Mouse (Mus musculus) MEL (cell line): ENCODE measurements around the gene D5Ertd579e. TPM values are rescaled to one million over a fixed set of nuclear protein-coding genes. Genes with fewer than 3 reads are reported as not detected.
A peak's percentile ranks its signal among the peaks of the same experiment; 100 is the strongest.

ENCODE experiments used
- DNase-seq: peaks from one replicate; pipeline ENCODE4 v3.0.0; 2011; ENCODE audit warnings: low read depth, low spot score
- H3K27ac ChIP-seq: 2 replicates; pipeline ENCODE4 v1.5.1; 2012; ENCODE audit warnings: low read depth, mild to moderate bottlenecking, control low read depth, low read length, moderate library complexity; ENCODE audit not compliant: control insufficient read depth
- H3K27me3 ChIP-seq, 2 experiments: fragments of 150-350 bp in 1 of 2; sonication (generic) in 1 of 2; 2 replicates each; pipeline ENCODE4 v1.6.1; 2012; ENCODE audit warnings: low read length in 2 of 2, mild to moderate bottlenecking in 2 of 2, improper control_type of control experiment in 1 of 2, moderate library complexity in 1 of 2; ENCODE audit not compliant: insufficient read depth in 2 of 2, control insufficient read depth in 1 of 2
- H3K36me3 ChIP-seq, 2 experiments: 2 replicates each; pipeline ENCODE4 v1.6.1; 2012 to 2014; ENCODE audit warnings: low read length in 2 of 2, improper control_type of control experiment in 1 of 2, inconsistent platforms in 1 of 2, mild to moderate bottlenecking in 1 of 2; ENCODE audit not compliant: insufficient read depth in 2 of 2, control insufficient read depth in 1 of 2
- H3K4me1 ChIP-seq, 2 experiments: fragments of 150-350 bp in 1 of 2; sonication (generic) in 1 of 2; 2 replicates each; pipeline ENCODE4 v1.6.1; 2012; ENCODE audit warnings: low read length in 2 of 2, improper control_type of control experiment in 1 of 2, mild to moderate bottlenecking in 1 of 2; ENCODE audit not compliant: insufficient read depth in 2 of 2, control insufficient read depth in 1 of 2
- H3K4me3 ChIP-seq, 2 experiments: fragments of 150-350 bp in 1 of 2; sonication (generic) in 1 of 2; 2 replicates each; pipeline ENCODE4 v1.5.1; 2012; ENCODE audit warnings: low read depth in 2 of 2, low read length in 2 of 2, mild to moderate bottlenecking in 2 of 2, moderate library complexity in 2 of 2, control low read depth in 1 of 2, improper control_type of control experiment in 1 of 2; ENCODE audit not compliant: control insufficient read depth in 1 of 2, insufficient read depth in 1 of 2
- H3K79me2 ChIP-seq: 2 replicates; pipeline ENCODE4 v1.6.1; 2012; ENCODE audit warnings: mild to moderate bottlenecking, low read length, moderate library complexity; ENCODE audit not compliant: control insufficient read depth, poor library complexity, insufficient read depth
- H3K9ac ChIP-seq: 2 replicates; pipeline ENCODE4 v1.6.1; 2012; ENCODE audit warnings: low read depth, mild to moderate bottlenecking, control low read depth, low read length, moderate library complexity; ENCODE audit not compliant: control insufficient read depth, poor library complexity, severe bottlenecking
- H3K9me3 ChIP-seq: fragments of 150-350 bp; sonication (generic); replicated peaks from 2 replicates; pipeline ENCODE4 v1.6.1; 2012; ENCODE audit warnings: mild to moderate bottlenecking, low read length, improper control_type of control experiment, moderate library complexity; ENCODE audit not compliant: insufficient read depth
- BHLHE40 ChIP-seq: IDR thresholded peaks from 2 replicates; pipeline ENCODE4 v1.6.1; 2012; ENCODE audit warnings: low read depth, mild to moderate bottlenecking, inconsistent platforms, low read length, improper control_type of control experiment, borderline replicate concordance
- CHD1 ChIP-seq: IDR thresholded peaks from 2 replicates; pipeline ENCODE4 v1.6.1; 2012; ENCODE audit warnings: low read depth, mild to moderate bottlenecking, inconsistent platforms, low read length, improper control_type of control experiment
- CTCF ChIP-seq, 3 experiments: IDR thresholded peaks in 2 of 3; conservative IDR thresholded peaks in 1 of 3; 2 replicates each; pipeline ENCODE4 v1.5.1; 2011 to 2012; ENCODE audit warnings: low read length in 3 of 3, low read depth in 2 of 3, mild to moderate bottlenecking in 2 of 3, improper control_type of control experiment in 1 of 3, inconsistent platforms in 1 of 3, mixed read lengths in 1 of 3, moderate library complexity in 1 of 3; ENCODE audit not compliant: control insufficient read depth in 1 of 3, insufficient read depth in 1 of 3, poor library complexity in 1 of 3, severe bottlenecking in 1 of 3
- ELF1 ChIP-seq: IDR thresholded peaks from 2 replicates; pipeline ENCODE4 v1.6.1; 2014; ENCODE audit warnings: low read depth, mild to moderate bottlenecking, inconsistent platforms, low read length, improper control_type of control experiment, moderate library complexity
- EP300 ChIP-seq, 2 experiments: IDR thresholded peaks; 2 replicates each; pipeline ENCODE4 v1.6.1; 2011; ENCODE audit warnings: improper control_type of control experiment in 2 of 2, low read length in 2 of 2, low read depth in 1 of 2, mild to moderate bottlenecking in 1 of 2
- GABPA ChIP-seq: IDR thresholded peaks from 2 replicates; pipeline ENCODE4 v1.6.1; 2012; ENCODE audit warnings: low read depth, mild to moderate bottlenecking, inconsistent platforms, low read length, improper control_type of control experiment, moderate library complexity
- GATA1 ChIP-seq: IDR thresholded peaks from 2 replicates; pipeline ENCODE4 v1.6.1; 2011; ENCODE audit warnings: low read depth, low read length, improper control_type of control experiment
- JUND ChIP-seq: IDR thresholded peaks from 2 replicates; pipeline ENCODE4 v1.6.1; 2011; ENCODE audit warnings: low read depth, mild to moderate bottlenecking, improper control_type of control experiment, low read length
- MAFK ChIP-seq: IDR thresholded peaks from 2 replicates; pipeline ENCODE4 v1.6.1; 2011; ENCODE audit warnings: low read depth, mild to moderate bottlenecking, low read length, improper control_type of control experiment, borderline replicate concordance
- MAX ChIP-seq: IDR thresholded peaks from 2 replicates; pipeline ENCODE4 v1.6.1; 2011; ENCODE audit warnings: low read length, improper control_type of control experiment
- MAZ ChIP-seq: IDR thresholded peaks from 2 replicates; pipeline ENCODE4 v1.6.1; 2012; ENCODE audit warnings: low read depth, mild to moderate bottlenecking, inconsistent platforms, low read length, improper control_type of control experiment
- MXI1 ChIP-seq: IDR thresholded peaks from 2 replicates; pipeline ENCODE4 v1.6.1; 2011; ENCODE audit warnings: mild to moderate bottlenecking, low read depth, low read length, improper control_type of control experiment
- NELFE ChIP-seq: IDR thresholded peaks from 2 replicates; pipeline ENCODE4 v1.6.1; 2011; ENCODE audit warnings: low read depth, low read length, improper control_type of control experiment
- POLR2AphosphoS5 ChIP-seq: IDR thresholded peaks from 2 replicates; pipeline ENCODE4 v1.6.1; 2012; ENCODE audit warnings: low read depth, borderline replicate concordance, mild to moderate bottlenecking, inconsistent platforms, low read length, moderate library complexity, mixed read lengths
- RCOR1 ChIP-seq: IDR thresholded peaks from 2 replicates; pipeline ENCODE4 v1.6.1; 2012; ENCODE audit warnings: low read depth, mild to moderate bottlenecking, inconsistent platforms, low read length, improper control_type of control experiment
- SIN3A ChIP-seq: IDR thresholded peaks from 2 replicates; pipeline ENCODE4 v1.6.1; 2012; ENCODE audit warnings: low read length, improper control_type of control experiment, inconsistent platforms
- SMC3 ChIP-seq: IDR thresholded peaks from 2 replicates; pipeline ENCODE4 v1.6.1; 2011; ENCODE audit warnings: low read depth, low read length, improper control_type of control experiment
- TCF12 ChIP-seq: IDR thresholded peaks from 2 replicates; pipeline ENCODE4 v1.6.1; 2014; ENCODE audit warnings: low read depth, mild to moderate bottlenecking, inconsistent platforms, low read length, improper control_type of control experiment, moderate library complexity
- USF2 ChIP-seq, 2 experiments: IDR thresholded peaks; 2 replicates each; pipeline ENCODE4 v1.6.1; 2011 to 2012; ENCODE audit warnings: improper control_type of control experiment in 2 of 2, low read length in 2 of 2, borderline replicate concordance in 1 of 2, inconsistent platforms in 1 of 2, low read depth in 1 of 2, mild to moderate bottlenecking in 1 of 2; ENCODE audit not compliant: insufficient read depth in 1 of 2
- ZC3H11A ChIP-seq: IDR thresholded peaks from 2 replicates; pipeline ENCODE4 v1.6.1; 2012; ENCODE audit warnings: low read depth, mild to moderate bottlenecking, inconsistent platforms, low read length, improper control_type of control experiment
- ZNF384 ChIP-seq: IDR thresholded peaks from 2 replicates; pipeline ENCODE4 v1.6.1; 2012; ENCODE audit warnings: low read depth, mild to moderate bottlenecking, inconsistent platforms, low read length, improper control_type of control experiment
- polyA plus RNA-seq, 2 experiments: library from polyadenylated mRNA; stranded (reverse) in 1 of 2; unstranded in 1 of 2; fragments of >175 nt in 1 of 2; fragments of >200 nt in 1 of 2; gene quantifications; 2 replicates each; pipeline versions ENCODE4 v1.2.1 to v1.2.4; 2012; ENCODE audit warnings: low replicate concordance in 2 of 2, low read depth in 1 of 2; ENCODE audit not compliant: insufficient read length in 2 of 2, insufficient read depth in 1 of 2, missing spikeins in 1 of 2
- total RNA-seq: library from RNA; depleted of rRNA; stranded (reverse); fragments of 300-350 nt; gene quantifications from 2 replicates; pipeline ENCODE4 v1.2.3, GENCODE M21; 2012

Gene D5Ertd579e
- total and polyA plus RNA-seq, 3 experiments = 15.9 to 31.1 TPM; not detected in 1

GRCm38 (mm10) chr5:36705390-36705789 is 9.6 kb upstream of the D5Ertd579e start:
- no peaks in the 10 kb centered on the region for H3K79me2 ChIP-seq
- peak overlapping the region in 1 of 2 experiments; percentile 13; a peak in 2 of 4 replicates for H3K4me3 ChIP-seq
- DNase-seq = no peak
- peak overlapping the region; percentile 52 for H3K27ac ChIP-seq
- no peaks in the 10 kb centered on the region for H3K9me3 ChIP-seq
- no peak for TF ChIP-seq CTCF (IDR thresholded peaks at IDR 0.05 in 2 of 3, conservative IDR thresholded peaks at IDR 0.05 in 1 of 3; ENCODE audit: control insufficient read depth in 1 of 3, insufficient read depth in 1 of 3, low read depth in 2 of 3, low read length in 3 of 3, poor library complexity in 1 of 3, severe bottlenecking in 1 of 3)
- no peak for TF ChIP-seq SMC3
- no peak for TF ChIP-seq BHLHE40
- TF ChIP-seq MAFK = no peak
- TF ChIP-seq POLR2AphosphoS5 = no peak
- no peak for TF ChIP-seq USF2 (IDR thresholded peaks at IDR 0.05; ENCODE audit: borderline replicate concordance in 1 of 2, insufficient read depth in 1 of 2, low read depth in 1 of 2, low read length in 2 of 2)
- no peak for TF ChIP-seq MAZ
- no peak for TF ChIP-seq EP300 (IDR thresholded peaks at IDR 0.05; ENCODE audit: low read depth in 1 of 2, low read length in 2 of 2)
- no peak for TF ChIP-seq ZNF384
- no peak for TF ChIP-seq SIN3A
- no peak for TF ChIP-seq NELFE
- TF ChIP-seq, all 39 proteins: peak for 0
- peak overlapping the region; percentile 42 for H3K9ac ChIP-seq
- no peaks in the 10 kb centered on the region for H3K27me3 ChIP-seq
- peaks cover 12 to 32% of the 10 kb centered on the region in 2 experiments for H3K4me1 ChIP-seq
- peaks cover 0 to 13% of the 10 kb centered on the region in 2 experiments; a peak in 2 of 4 replicates for H3K36me3 ChIP-seq

GRCm38 (mm10) chr5:36704684-36705083 is 8.9 kb upstream of the D5Ertd579e start:
- H3K79me2 ChIP-seq = no peaks in the 10 kb centered on the region
- H3K36me3 ChIP-seq = peaks cover 0 to 13% of the 10 kb centered on the region in 2 experiments; a peak in 2 of 4 replicates
- no peaks in the 10 kb centered on the region for H3K27me3 ChIP-seq
- H3K4me3 ChIP-seq = no peak overlapping the region
- H3K4me1 ChIP-seq = peaks cover 12 to 32% of the 10 kb centered on the region in 2 experiments
- DNase-seq = no peak
- no peak overlapping the region for H3K27ac ChIP-seq
- no peak overlapping the region for H3K9ac ChIP-seq
- TF ChIP-seq JUND (no peak), MAX (no peak), MAZ (no peak), ELF1 (no peak), GATA1 (no peak), TCF12 (no peak), RCOR1 (no peak), GABPA (no peak), CHD1 (no peak), MXI1 (no peak), EP300 (IDR thresholded peaks at IDR 0.05; ENCODE audit: low read depth in 1 of 2, low read length in 2 of 2) (no peak), ZNF384 (no peak), ZC3H11A (no peak)
- no peaks in the 10 kb centered on the region for H3K9me3 ChIP-seq
